ENCODE assay signal across 16 mouse cellular contexts in the genomic region with DNA sequence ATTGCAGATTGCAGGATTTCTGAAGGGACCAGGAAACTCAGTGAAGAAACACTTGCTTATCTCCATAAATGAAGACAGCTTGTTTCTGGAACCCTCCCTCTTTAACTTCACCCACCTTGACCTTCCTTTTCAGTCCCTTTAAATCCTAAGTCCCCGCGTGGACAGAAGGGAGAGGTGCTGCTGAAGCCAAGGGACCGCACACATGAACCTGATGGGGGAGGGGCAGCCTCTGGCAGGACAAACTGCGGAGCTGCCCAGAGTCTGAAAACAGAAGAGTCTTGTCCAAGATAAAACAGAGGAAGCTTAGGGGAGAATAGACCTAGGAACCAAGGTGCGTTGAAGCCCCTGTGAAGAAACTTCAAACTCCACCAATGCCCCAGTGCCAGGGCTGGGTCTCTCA.
DNase-seq lines count a peak whose midpoint lies in the region; ATAC-seq lines count a peak whose summit lies in the region.
"Had no signal": no experiment of that assay in that cellular context is flagged by ENCODE, and none has a peak within 500 bp of the region (broad histone marks: within the 10 kb centered on the region; RNA-seq: fewer than 3 reads in every experiment).

No protein-coding gene starts in this region.

- WGBS in hindbrain, embryonic 11.5 days: 39% methylated on average over 5 of the region's 5 CpGs
- WGBS in hindbrain, embryonic 14.5 days: 46% methylated on average over 5 of the region's 5 CpGs

- no peaks in the 10 kb centered on the region for H3K9me3 ChIP-seq in hindbrain, embryonic 11.5 days (ENCODE audit: control insufficient read depth, low read length)
- H3K9me3 ChIP-seq in hindbrain, embryonic 14.5 days (ENCODE audit: control insufficient read depth, low read length): no peaks in the 10 kb centered on the region
- H3K9me3 ChIP-seq: forebrain, embryonic 12.5 days; hindbrain, embryonic 13.5 days; limb, embryonic 15.5 days; midbrain, embryonic 15.5 days had no signal

- peak; percentile 28 for DNase-seq in hindbrain, embryonic 11.5 days (ENCODE audit: low spot score)
- DNase-seq in hindbrain, embryonic 14.5 days (ENCODE audit: low spot score): no peak
- peak; percentile 13 for DNase-seq in left cerebral cortex, postnatal 4 days
- no peak for DNase-seq in left cerebral cortex, adult 18-20 months (ENCODE audit: low spot score in 2 of 2)
- peak; percentile 36 for DNase-seq in R1 (ENCODE audit: low read depth, low spot score)
- DNase-seq in embryo, embryonic 11 days: peak; percentile 45
- DNase-seq in thymus, postnatal 0 days (ENCODE audit: low spot score): no peak
- DNase-seq: adrenal gland, adult 8-10 months; cerebellum, adult 18-20 months; gastrocnemius, postnatal 25 days; right cerebral cortex, adult 18-20 months had no signal

- no peak overlapping the region for H3K4me3 ChIP-seq in hindbrain, embryonic 11.5 days (ENCODE audit: low read depth, low read length)
- no peak overlapping the region for H3K4me3 ChIP-seq in hindbrain, embryonic 14.5 days (replicated peaks; ENCODE audit: low read length)
- H3K4me3 ChIP-seq: forebrain, embryonic 12.5 days; hindbrain, embryonic 13.5 days; limb, embryonic 15.5 days; midbrain, embryonic 15.5 days had no signal

- H3K9ac ChIP-seq in hindbrain, embryonic 11.5 days (ENCODE audit: low read depth, low read length): no peak overlapping the region
- no peak overlapping the region for H3K9ac ChIP-seq in hindbrain, embryonic 14.5 days
- H3K9ac ChIP-seq: forebrain, embryonic 12.5 days; hindbrain, embryonic 13.5 days; limb, embryonic 15.5 days; midbrain, embryonic 15.5 days had no signal

- no peak overlapping the region for H3K27ac ChIP-seq in hindbrain, embryonic 11.5 days (ENCODE audit: low read depth, low read length)
- no peak overlapping the region for H3K27ac ChIP-seq in hindbrain, embryonic 14.5 days
- H3K27ac ChIP-seq: forebrain, embryonic 12.5 days; hindbrain, embryonic 13.5 days; limb, embryonic 15.5 days; midbrain, embryonic 15.5 days had no signal

- H3K4me1 ChIP-seq in hindbrain, embryonic 11.5 days (replicated peaks; ENCODE audit: control insufficient read depth, insufficient read depth, low read length): no peaks in the 10 kb centered on the region
- H3K4me1 ChIP-seq in hindbrain, embryonic 14.5 days (replicated peaks; ENCODE audit: control insufficient read depth, insufficient read depth, low read length): no peaks in the 10 kb centered on the region
- H3K4me1 ChIP-seq: hindbrain, embryonic 13.5 days had no signal

- ATAC-seq in hindbrain, embryonic 11.5 days (ENCODE audit: low FRiP score): no peak
- no peak for ATAC-seq in hindbrain, embryonic 14.5 days (ENCODE audit: low FRiP score)
- ATAC-seq: intestine, postnatal 0 days; midbrain, embryonic 15.5 days had no signal

- H3K27me3 ChIP-seq in hindbrain, embryonic 11.5 days (ENCODE audit: control insufficient read depth, insufficient read depth, low read length): no peaks in the 10 kb centered on the region
- no peaks in the 10 kb centered on the region for H3K27me3 ChIP-seq in hindbrain, embryonic 14.5 days (ENCODE audit: control insufficient read depth, insufficient read depth, low read length)
- H3K27me3 ChIP-seq: hindbrain, embryonic 13.5 days; midbrain, embryonic 15.5 days had no signal

- no peak overlapping the region for H3K4me2 ChIP-seq in hindbrain, embryonic 11.5 days (replicated peaks; ENCODE audit: low read depth, low read length)
- no peak overlapping the region for H3K4me2 ChIP-seq in hindbrain, embryonic 14.5 days (replicated peaks)
- H3K4me2 ChIP-seq: forebrain, embryonic 12.5 days; hindbrain, embryonic 13.5 days; limb, embryonic 15.5 days; midbrain, embryonic 15.5 days had no signal

- intact Hi-C loops in left cerebral cortex, postnatal 4 days (cut with DNase I): no loop called here

- no peaks in the 10 kb centered on the region for H3K36me3 ChIP-seq in hindbrain, embryonic 11.5 days (ENCODE audit: control insufficient read depth, insufficient read depth, low read length)
- no peaks in the 10 kb centered on the region for H3K36me3 ChIP-seq in hindbrain, embryonic 14.5 days (replicated peaks; ENCODE audit: control insufficient read depth, insufficient read depth)
- H3K36me3 ChIP-seq: forebrain, embryonic 12.5 days; hindbrain, embryonic 13.5 days; limb, embryonic 15.5 days; midbrain, embryonic 15.5 days had no signal

Comparison
In these comparisons a context has a peak if more than half of its experiments do, and no peak if none do; other contexts are left out.
1. DNase-seq: peak in hindbrain, embryonic 11.5 days (single experiment), left cerebral cortex, postnatal 4 days (single experiment), R1 (single experiment) and embryo, embryonic 11 days (single experiment); none in hindbrain, embryonic 14.5 days (single experiment), left cerebral cortex, adult 18-20 months (0 of 2) and thymus, postnatal 0 days (single experiment).